10 mouse cellular contexts compared by ENCODE assay signal in genomic region chr8:122931834-122932560, GRCm38 (mm10).
DNase-seq lines count a peak whose midpoint lies in the region; ATAC-seq lines count a peak whose summit lies in the region.
"Had no signal": no experiment of that assay in that cellular context is flagged by ENCODE, and none has a peak within 500 bp of the region (broad histone marks: within the 10 kb centered on the region; RNA-seq: fewer than 3 reads in every experiment).

No protein-coding gene starts in this region.

- no peaks in the 10 kb centered on the region for H3K27me3 ChIP-seq in midbrain, embryonic 13.5 days
- H3K27me3 ChIP-seq in midbrain, embryonic 14.5 days (ENCODE audit: control insufficient read depth, insufficient read depth, low read length) = no peaks in the 10 kb centered on the region
- H3K27me3 ChIP-seq: limb, embryonic 15.5 days; stomach, embryonic 15.5 days had no signal

- H3K9ac ChIP-seq in midbrain, embryonic 13.5 days (replicated peaks) = no peak overlapping the region
- H3K9ac ChIP-seq in midbrain, embryonic 14.5 days (replicated peaks; ENCODE audit: low read length) = no peak overlapping the region
- H3K9ac ChIP-seq: limb, embryonic 15.5 days; stomach, embryonic 15.5 days had no signal

- H3K27ac ChIP-seq in midbrain, embryonic 13.5 days = 0 out of 2 replicates have a peak overlapping the region, but pooled peaks have one; percentile 25
- H3K27ac ChIP-seq in midbrain, embryonic 14.5 days (replicated peaks; ENCODE audit: low read depth, low read length) = no peak overlapping the region
- H3K27ac ChIP-seq: limb, embryonic 15.5 days; stomach, embryonic 15.5 days had no signal

- no peak for DNase-seq in midbrain, embryonic 14.5 days
- peak; percentile 21 for DNase-seq in fibroblast of lung, adult 2 months (ENCODE audit: low read depth)
- peak; percentile 73 for DNase-seq in layer of hippocampus, adult 9-10 months (ENCODE audit: low spot score)
- peak; percentile 79 to 86 for DNase-seq in right cerebral cortex, adult 2 months (ENCODE audit: low spot score in 2 of 2)
- DNase-seq in gastrocnemius, postnatal 4 days (ENCODE audit: low spot score in 2 of 2) = no peak
- no peak for DNase-seq in embryo, embryonic 11 days
- DNase-seq in adrenal gland, postnatal 36 days = no peak

- no peaks in the 10 kb centered on the region for H3K36me3 ChIP-seq in midbrain, embryonic 13.5 days
- no peaks in the 10 kb centered on the region for H3K36me3 ChIP-seq in midbrain, embryonic 14.5 days (ENCODE audit: control insufficient read depth, insufficient read depth, low read length)
- H3K36me3 ChIP-seq: limb, embryonic 15.5 days; stomach, embryonic 15.5 days had no signal

- no peaks in the 10 kb centered on the region for H3K9me3 ChIP-seq in midbrain, embryonic 13.5 days
- no peaks in the 10 kb centered on the region for H3K9me3 ChIP-seq in midbrain, embryonic 14.5 days (ENCODE audit: control insufficient read depth, low read length)
- H3K9me3 ChIP-seq: limb, embryonic 15.5 days; stomach, embryonic 15.5 days had no signal

- ATAC-seq in midbrain, embryonic 13.5 days = no peak
- ATAC-seq in midbrain, embryonic 14.5 days (ENCODE audit: low FRiP score, low TSS enrichment) = no peak

- H3K4me2 ChIP-seq in midbrain, embryonic 13.5 days (replicated peaks) = no peak overlapping the region
- no peak overlapping the region for H3K4me2 ChIP-seq in midbrain, embryonic 14.5 days (ENCODE audit: low read length)
- H3K4me2 ChIP-seq: limb, embryonic 15.5 days; stomach, embryonic 15.5 days had no signal

- WGBS in midbrain, embryonic 13.5 days = 70% methylated on average over 3 of the region's 3 CpGs
- 65% methylated on average over 3 of the region's 3 CpGs for WGBS in midbrain, embryonic 14.5 days

- no peak overlapping the region for H3K4me3 ChIP-seq in midbrain, embryonic 13.5 days (replicated peaks)
- no peak overlapping the region for H3K4me3 ChIP-seq in midbrain, embryonic 14.5 days (replicated peaks; ENCODE audit: low read depth, low read length)
- H3K4me3 ChIP-seq: limb, embryonic 15.5 days; stomach, embryonic 15.5 days had no signal

- peaks cover 24% of the 10 kb centered on the region for H3K4me1 ChIP-seq in midbrain, embryonic 13.5 days (replicated peaks)
- no peaks in the 10 kb centered on the region; the same call in 1 of the 2 replicates for H3K4me1 ChIP-seq in midbrain, embryonic 14.5 days (ENCODE audit: control insufficient read depth, insufficient read depth, low read length)

Comparison
In these comparisons a context has a peak if more than half of its experiments do, and no peak if none do; other contexts are left out.
1. DNase-seq: peak in fibroblast of lung, adult 2 months (single experiment), layer of hippocampus, adult 9-10 months (single experiment) and right cerebral cortex, adult 2 months (2 of 2); none in midbrain, embryonic 14.5 days (single experiment), gastrocnemius, postnatal 4 days (0 of 2), embryo, embryonic 11 days (single experiment) and adrenal gland, postnatal 36 days (0 of 2).